Mouse (Mus musculus) embryonic facial prominence, embryonic 11.5 days (tissue): ENCODE results near the gene Mettl16. TPM values are rescaled to one million over a fixed set of nuclear protein-coding genes. Genes with fewer than 3 reads are reported as not detected.
"Not testable (repeated sequence)": the region's sequence is repeated elsewhere in the genome, so short reads cannot be mapped to it uniquely, and the experiment has no call there.

Source experiments
- ATAC-seq: fragments of 200-750 bp; cut with Nextera tagmentation; replicated peaks from 2 replicates; pipeline ENCODE4 v1.8.0; 2017; ENCODE audit warnings: low read depth; ENCODE audit not compliant: insufficient number of reproducible peaks, low FRiP score, low TSS enrichment
- DNase-seq: peaks from one replicate; pipeline ENCODE4 v3.0.0-alpha.2; 2015; ENCODE audit warnings: low spot score
- H3K27ac ChIP-seq: fragments of 300-500 bp; sonication (generic); replicated peaks from 2 replicates; pipeline ENCODE4 v1.5.1; 2014; ENCODE audit warnings: mild to moderate bottlenecking, low read depth, low read length, control low read depth
- H3K27me3 ChIP-seq: fragments of 300-500 bp; sonication (generic); 2 replicates; pipeline ENCODE4 v1.6.1; 2014; ENCODE audit warnings: mild to moderate bottlenecking, low read length, moderate library complexity, mixed read lengths; ENCODE audit not compliant: control insufficient read depth, insufficient read depth
- H3K36me3 ChIP-seq: fragments of 300-500 bp; sonication (generic); replicated peaks from 2 replicates; pipeline ENCODE4 v1.6.1; 2014; ENCODE audit warnings: low read depth, mild to moderate bottlenecking, low read length, moderate library complexity, mixed read lengths; ENCODE audit not compliant: control insufficient read depth, insufficient read depth
- H3K4me1 ChIP-seq: fragments of 300-500 bp; sonication (generic); 2 replicates; pipeline ENCODE4 v1.6.1; 2014; ENCODE audit warnings: low read length, mixed read lengths; ENCODE audit not compliant: control insufficient read depth, insufficient read depth
- H3K4me2 ChIP-seq: fragments of 300-500 bp; sonication (generic); 2 replicates; pipeline ENCODE4 v1.6.1; 2014; ENCODE audit warnings: low read depth, mild to moderate bottlenecking, control low read depth, low read length, moderate library complexity
- H3K4me3 ChIP-seq: fragments of 300-500 bp; sonication (generic); 2 replicates; pipeline ENCODE4 v1.5.1; 2014; ENCODE audit warnings: low read depth, low read length, control low read depth
- H3K9ac ChIP-seq: fragments of 300-500 bp; sonication (generic); replicated peaks from 2 replicates; pipeline ENCODE4 v1.6.1; 2014; ENCODE audit warnings: mild to moderate bottlenecking, control low read depth, low read length
- H3K9me3 ChIP-seq: fragments of 300-500 bp; sonication (generic); replicated peaks from 2 replicates; pipeline ENCODE4 v1.6.1; 2016; ENCODE audit warnings: mild to moderate bottlenecking, low read length, inconsistent platforms, mixed read lengths; ENCODE audit not compliant: control insufficient read depth
- WGBS: fragments of 180-500 bp; shearing (Covaris S2); extraction: QIAGEN DNeasy Blood & Tissue Kit; methylation state at CpG from one replicate; pipeline ENCODE4 v1.1.7; 2014; 5-methylcytosine and 5-hydroxymethylcytosine counted together
- polyA plus RNA-seq: library from polyadenylated mRNA; unstranded; fragments of >200 nt; fragmentation: Nextera tagmentation; extraction: Ambion mirVana; gene quantifications from 2 replicates; pipeline ENCODE4 v1.2.1, GENCODE M21; 2014

Mettl16 gene
- polyA plus RNA-seq, 1 experiment from 2014 or later, result 51.2 TPM

GRCm38 (mm10) chr11:74800658-74801057, 30.0 kb downstream of the Mettl16 start:
- no peak overlapping the region for H3K4me2 ChIP-seq
- no peak overlapping the region for H3K27ac ChIP-seq
- H3K4me1 ChIP-seq, result no peaks in the 10 kb centered on the region
- H3K4me3 ChIP-seq, result no peak overlapping the region
- 86% methylated on average over 4 of the region's 4 CpGs for WGBS
- peaks cover 14% of the 10 kb centered on the region for H3K36me3 ChIP-seq
- H3K9ac ChIP-seq, result no peak overlapping the region
- H3K9me3 ChIP-seq, result no peaks in the 10 kb centered on the region
- no peaks in the 10 kb centered on the region for H3K27me3 ChIP-seq
- no peak for ATAC-seq
- no peak for DNase-seq

- WGBS, result 84% methylated on average over 3 of the region's 3 CpGs
- DNase-seq (no peak), ATAC-seq (no peak)
- Histone ChIP-seq H3K36me3 (peaks cover 2% of the 10 kb centered on the region; the same call in 1 of the 2 replicates), H3K4me3 (no peak overlapping the region), H3K27me3 (no peaks in the 10 kb centered on the region), H3K4me2 (no peak overlapping the region), H3K27ac (no peak overlapping the region), H3K9me3 (no peaks in the 10 kb centered on the region), H3K4me1 (no peaks in the 10 kb centered on the region), H3K9ac (no peak overlapping the region)
Measured at GRCm38 (mm10) chr11:74804081-74804627, 33.5 kb downstream of the Mettl16 start.

GRCm38 (mm10) chr11:74807246-74807882, 36.7 kb downstream of the Mettl16 start:
- no peak overlapping the region for H3K4me3 ChIP-seq
- peaks cover 2% of the 10 kb centered on the region; the same call in 1 of the 2 replicates for H3K36me3 ChIP-seq
- no peak for DNase-seq
- 92% methylated on average over 6 of the region's 6 CpGs for WGBS
- H3K9me3 ChIP-seq, result no peaks in the 10 kb centered on the region
- no peaks in the 10 kb centered on the region for H3K4me1 ChIP-seq
- H3K9ac ChIP-seq, result no peak overlapping the region
- no peak for ATAC-seq
- H3K4me2 ChIP-seq, result no peak overlapping the region
- H3K27ac ChIP-seq, result no peak overlapping the region
- H3K27me3 ChIP-seq, result no peaks in the 10 kb centered on the region

- Histone ChIP-seq H3K9me3 (no peaks in the 10 kb centered on the region), H3K36me3 (peaks cover 4% of the 10 kb centered on the region), H3K27me3 (no peaks in the 10 kb centered on the region), H3K4me1 (no peaks in the 10 kb centered on the region), H3K9ac (no peak overlapping the region), H3K27ac (no peak overlapping the region), H3K4me3 (no peak overlapping the region), H3K4me2 (no peak overlapping the region)
- 90% methylated on average over 6 of the region's 6 CpGs for WGBS
- ATAC-seq (no peak), DNase-seq (no peak)
Measured at GRCm38 (mm10) chr11:74808251-74808853, 37.7 kb downstream of the Mettl16 start.

GRCm38 (mm10) chr11:74810134-74810533, 39.5 kb downstream of the Mettl16 start:
- Histone ChIP-seq H3K27ac (no peak overlapping the region), H3K9ac (no peak overlapping the region), H3K4me3 (no peak overlapping the region), H3K36me3 (peaks cover 4% of the 10 kb centered on the region), H3K27me3 (no peaks in the 10 kb centered on the region), H3K9me3 (no peaks in the 10 kb centered on the region), H3K4me1 (no peaks in the 10 kb centered on the region), H3K4me2 (no peak overlapping the region)
- no peak for DNase-seq
- ATAC-seq, result no peak

- H3K27ac ChIP-seq, H3K9me3 ChIP-seq, H3K9ac ChIP-seq, H3K4me2 ChIP-seq, H3K4me3 ChIP-seq, H3K36me3 ChIP-seq, H3K27me3 ChIP-seq, DNase-seq, H3K4me1 ChIP-seq, ATAC-seq: not testable (repeated sequence)
- WGBS, result 89% methylated on average over 3 of the region's 3 CpGs
Measured at GRCm38 (mm10) chr11:74811027-74811426, 40.4 kb downstream of the Mettl16 start.

- H3K27me3 ChIP-seq, result no peaks in the 10 kb centered on the region
- H3K27ac ChIP-seq, result no peak overlapping the region
- H3K4me1 ChIP-seq, result no peaks in the 10 kb centered on the region
- ATAC-seq, result no peak
- H3K4me2 ChIP-seq, result no peak overlapping the region
- H3K9me3 ChIP-seq, result no peaks in the 10 kb centered on the region
- no peak for DNase-seq
- WGBS, result 84% methylated on average over 5 of the region's 5 CpGs
- no peak overlapping the region for H3K9ac ChIP-seq
- H3K36me3 ChIP-seq, result peaks cover 4% of the 10 kb centered on the region
- no peak overlapping the region for H3K4me3 ChIP-seq
Measured at GRCm38 (mm10) chr11:74811538-74811937, 40.9 kb downstream of the Mettl16 start.

GRCm38 (mm10) chr11:74815795-74816194, 45.2 kb downstream of the Mettl16 start:
- peaks cover 5% of the 10 kb centered on the region for H3K36me3 ChIP-seq
- DNase-seq, result no peak
- no peaks in the 10 kb centered on the region for H3K27me3 ChIP-seq
- H3K4me2 ChIP-seq, result no peak overlapping the region
- no peak overlapping the region for H3K9ac ChIP-seq
- no peaks in the 10 kb centered on the region for H3K9me3 ChIP-seq
- H3K4me3 ChIP-seq, result no peak overlapping the region
- no peak for ATAC-seq
- no peaks in the 10 kb centered on the region for H3K4me1 ChIP-seq
- no peak overlapping the region for H3K27ac ChIP-seq
